Mouse (Mus musculus): ENCODE data around the gene Mup13.
"Not testable (repeated sequence)": the region's sequence is repeated elsewhere in the genome, so short reads cannot be mapped to it uniquely, and the experiment has no call there.

Gene Mup13

DNA sequence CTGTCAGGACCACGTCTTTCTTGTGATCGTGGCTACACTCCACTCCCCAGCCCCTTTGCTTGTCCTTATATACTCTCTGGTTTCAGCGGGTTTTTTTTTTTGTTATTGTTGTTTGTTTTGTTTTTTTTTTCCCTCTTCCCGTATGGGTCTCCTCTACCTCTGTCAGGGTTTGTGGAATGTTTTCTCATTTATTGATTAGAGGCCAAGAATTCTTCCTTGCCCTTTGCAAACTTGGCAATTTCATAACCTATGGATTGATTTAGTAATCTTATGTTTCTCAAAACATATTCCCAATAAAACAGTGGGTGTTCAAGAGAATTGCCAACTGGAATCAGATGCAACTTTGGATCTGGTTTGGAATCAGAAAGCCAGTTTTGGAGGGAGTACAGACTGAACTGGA lies at the start of gene Mup13:
Gene Mup13, minus strand, starts transcription at position 101 of the 400 bp plus-strand sequence.
- DNase-seq (ENCODE audit: low read depth, low spot score): not testable (repeated sequence)
